In the genomic region with DNA sequence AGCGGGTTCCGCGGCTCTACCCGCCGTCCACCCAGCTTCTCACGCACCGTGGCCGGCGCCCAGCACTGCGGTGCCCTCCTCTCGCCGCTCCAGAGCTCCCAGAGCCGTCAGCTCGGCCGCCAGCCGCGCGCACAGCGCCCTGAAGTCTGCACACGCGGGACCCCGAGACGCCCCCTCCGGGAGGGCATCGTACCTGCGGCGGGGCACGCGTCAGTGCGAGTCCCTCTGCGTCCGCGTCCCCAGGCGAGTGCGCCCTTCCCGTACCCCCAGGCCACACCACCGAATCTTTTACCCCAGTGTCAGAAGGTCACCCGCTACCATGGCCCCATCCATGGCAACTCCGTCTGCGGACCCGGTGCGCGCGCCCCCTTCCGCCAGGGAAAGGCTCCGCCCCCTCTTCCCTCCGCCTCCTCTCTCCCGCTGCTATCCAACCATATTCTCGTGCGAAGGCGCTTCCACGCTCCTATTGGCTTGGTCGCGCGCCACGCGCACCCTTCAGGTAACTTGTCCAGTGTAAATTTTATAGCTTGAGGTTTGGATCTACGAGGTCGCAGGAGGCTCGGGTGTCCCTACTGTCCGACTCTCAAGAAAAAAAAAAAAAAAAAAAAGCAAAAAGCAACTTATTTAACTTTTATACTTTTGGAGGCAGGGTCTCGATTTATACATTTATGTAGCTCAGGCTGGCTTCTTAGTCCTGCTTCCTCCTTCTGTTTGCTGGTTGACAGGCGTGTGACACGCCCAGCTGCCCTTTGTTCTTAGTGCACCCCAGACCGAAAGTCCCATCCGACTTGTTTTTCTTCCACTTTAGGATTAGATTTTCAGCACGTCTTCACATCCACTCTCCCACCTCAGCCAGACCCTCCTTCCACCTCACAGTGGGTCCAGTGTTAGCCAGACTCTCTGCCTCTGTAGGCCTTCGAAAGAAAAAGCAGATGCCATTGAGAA, we compare ENCODE assay signal across 8 mouse cellular contexts. TPM values are rescaled to one million over a fixed set of nuclear protein-coding genes. Genes with fewer than 3 reads are reported as not detected.
DNase-seq lines count a peak whose midpoint lies in the region; ATAC-seq lines count a peak whose summit lies in the region.

A gene (minus strand): TSS at position 397 of the 945 bp plus-strand sequence.

- H3K9ac ChIP-seq in hindbrain, embryonic 14.5 days: peak within 1 kb of the TSS; percentile 81

- WGBS in hindbrain, embryonic 14.5 days: 4% methylated on average over 68 of the region's 68 CpGs

- 0 out of 2 replicates have a peak, but pooled peaks cover 5% of the 10 kb centered on the region for H3K4me1 ChIP-seq in hindbrain, embryonic 14.5 days (replicated peaks; ENCODE audit: control insufficient read depth, insufficient read depth, low read length)

- H3K9me3 ChIP-seq in hindbrain, embryonic 14.5 days (ENCODE audit: control insufficient read depth, low read length): no peaks in the 10 kb centered on the region; the same call in 1 of the 2 replicates

- peak; percentile 82 for ATAC-seq in hindbrain, embryonic 14.5 days (ENCODE audit: low FRiP score)

- H3K36me3 ChIP-seq in hindbrain, embryonic 14.5 days (replicated peaks; ENCODE audit: control insufficient read depth, insufficient read depth): no peaks in the 10 kb centered on the region; the same call in 1 of the 2 replicates

- H3K27ac ChIP-seq in hindbrain, embryonic 14.5 days: peak within 1 kb of the TSS; percentile 89

- peak; percentile 76 for DNase-seq in T-cell, adult 2 months (ENCODE audit: low spot score)
- peak; percentile 86 to 89 for DNase-seq in cerebellum, postnatal 36 days
- DNase-seq in frontal cortex, postnatal 36 days (ENCODE audit: low spot score in 2 of 2): peak; percentile 88 to 89
- DNase-seq in hindbrain, embryonic 14.5 days (ENCODE audit: low spot score): peak; percentile 82
- peak; percentile 80 to 86 for DNase-seq in layer of hippocampus, postnatal 36 days
- DNase-seq in lung, postnatal 36 days: peak; percentile 94
- DNase-seq in retina, postnatal 1 day: peak; percentile 90
- peak; percentile 71 for DNase-seq in urinary bladder, adult 2 months (ENCODE audit: low spot score)

- 0 out of 2 replicates have a peak, but pooled peaks cover 5% of the 10 kb centered on the region for H3K27me3 ChIP-seq in hindbrain, embryonic 14.5 days (ENCODE audit: control insufficient read depth, insufficient read depth, low read length)

- peak within 1 kb of the TSS; percentile 82 for H3K4me3 ChIP-seq in hindbrain, embryonic 14.5 days (replicated peaks; ENCODE audit: low read length)

- H3K4me2 ChIP-seq in hindbrain, embryonic 14.5 days (replicated peaks): peak within 1 kb of the TSS; percentile 90

RNA-seq across cellular contexts. Expression of the gene that starts here (rescaled TPM):
- polyA plus RNA-seq in hindbrain, embryonic 14.5 days (2014; fragmentation: Nextera tagmentation; extraction: Ambion mirVana): 25.8 and 32.8 TPM in 2 replicates
- 10 to 100 TPM; 30.0 to 32.1 TPM for total RNA-seq in layer of hippocampus, postnatal 36 days (2021)
- polyA plus RNA-seq in urinary bladder, adult 2 months (2012; rRNA removed): 40.5 and 52.7 TPM in 2 replicates

Comparison
In these comparisons a context has a peak if more than half of its experiments do, and no peak if none do; other contexts are left out.
1. Peak in every context shown above with its lines: DNase-seq, ATAC-seq, H3K4me3 ChIP-seq and H3K27ac ChIP-seq.